Mouse (Mus musculus) midbrain, embryonic 10.5 days (tissue): ENCODE data around the gene Acsl1. TPM values are rescaled to one million over a fixed set of nuclear protein-coding genes. Genes with fewer than 3 reads are reported as not detected.
A peak's percentile ranks its signal among the peaks of the same experiment; 100 is the strongest.

Experiments used
- DNase-seq: peaks from one replicate; pipeline ENCODE4 v3.0.0-alpha.2; 2017; ENCODE audit warnings: low spot score
- H3K27ac ChIP-seq: fragments of 300-500 bp; sonication (generic); replicated peaks from 2 replicates; pipeline ENCODE4 v1.5.1; 2016; ENCODE audit warnings: mild to moderate bottlenecking
- H3K27me3 ChIP-seq: fragments of 300-500 bp; sonication (generic); 2 replicates; pipeline ENCODE4 v1.6.1; 2016; ENCODE audit warnings: low read depth, mild to moderate bottlenecking; ENCODE audit not compliant: poor library complexity, severe bottlenecking
- H3K36me3 ChIP-seq: fragments of 300-500 bp; sonication (generic); 2 replicates; pipeline ENCODE4 v1.6.1; 2016; ENCODE audit warnings: mild to moderate bottlenecking, moderate library complexity
- H3K4me1 ChIP-seq: fragments of 300-500 bp; sonication (generic); 2 replicates; pipeline ENCODE4 v1.6.1; 2016
- H3K4me3 ChIP-seq: fragments of 300-500 bp; sonication (generic); 2 replicates; pipeline ENCODE4 v1.5.1; 2016; ENCODE audit warnings: mild to moderate bottlenecking, moderate library complexity
- H3K9me3 ChIP-seq: fragments of 300-500 bp; sonication (generic); replicated peaks from 2 replicates; pipeline ENCODE4 v1.6.1; 2016; ENCODE audit warnings: mild to moderate bottlenecking
- WGBS: fragments of 180-500 bp; shearing (Covaris S2); methylation state at CpG from one replicate; pipeline ENCODE4 v1.1.7; 2016; 5-methylcytosine and 5-hydroxymethylcytosine counted together
- polyA plus RNA-seq: library from polyadenylated mRNA; unstranded; fragments of >200 nt; fragmentation: Nextera tagmentation; extraction: Ambion mirVana; gene quantifications from 2 replicates; pipeline ENCODE4 v1.2.1, GENCODE M21; 2016

Acsl1 gene
- polyA plus RNA-seq, 1 experiment from 2014 or later, result 6.8 TPM

DNA sequence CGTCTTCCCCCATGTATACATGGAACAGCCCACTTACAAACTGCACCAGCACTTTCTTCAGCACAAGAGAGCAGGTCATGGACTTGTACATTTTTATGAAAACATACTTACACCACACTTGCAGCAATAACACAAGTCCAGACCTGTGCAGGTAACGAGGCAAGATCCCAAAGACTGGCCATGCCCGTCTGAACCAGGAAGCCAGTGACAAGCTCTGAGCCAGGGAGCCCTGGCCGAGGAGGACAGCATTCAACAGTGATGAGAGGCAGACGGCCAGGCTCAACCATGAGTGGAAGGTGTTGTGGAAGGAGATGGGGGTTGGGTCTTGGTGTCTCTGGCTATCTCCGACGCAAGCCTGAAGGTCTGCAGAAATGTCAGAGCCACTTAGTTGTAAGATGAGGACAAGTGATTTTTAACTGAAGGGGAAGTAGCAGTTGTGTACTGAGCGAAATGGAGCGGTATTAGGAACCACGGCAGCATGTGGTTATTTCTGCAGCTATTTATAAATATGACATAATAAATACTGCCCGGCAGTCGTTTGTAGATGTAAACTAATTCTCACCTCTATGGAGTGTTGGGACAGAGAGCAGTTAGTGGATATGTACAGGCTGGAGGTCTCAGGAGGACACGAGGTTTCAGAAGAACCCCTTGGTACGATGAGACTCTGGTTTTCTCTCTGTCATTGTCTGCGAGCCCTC, 26.6 kb downstream of the Acsl1 start:
- WGBS, result 88% methylated on average over 15 of the region's 15 CpGs
- Histone ChIP-seq H3K27ac (no peak overlapping the region), H3K9me3 (no peaks in the 10 kb centered on the region), H3K36me3 (no peaks in the 10 kb centered on the region), H3K4me1 (peaks cover 10% of the 10 kb centered on the region), H3K4me3 (no peak overlapping the region), H3K27me3 (peaks cover 11% of the 10 kb centered on the region; the same call in 1 of the 2 replicates)
- DNase-seq, result no peak

DNA sequence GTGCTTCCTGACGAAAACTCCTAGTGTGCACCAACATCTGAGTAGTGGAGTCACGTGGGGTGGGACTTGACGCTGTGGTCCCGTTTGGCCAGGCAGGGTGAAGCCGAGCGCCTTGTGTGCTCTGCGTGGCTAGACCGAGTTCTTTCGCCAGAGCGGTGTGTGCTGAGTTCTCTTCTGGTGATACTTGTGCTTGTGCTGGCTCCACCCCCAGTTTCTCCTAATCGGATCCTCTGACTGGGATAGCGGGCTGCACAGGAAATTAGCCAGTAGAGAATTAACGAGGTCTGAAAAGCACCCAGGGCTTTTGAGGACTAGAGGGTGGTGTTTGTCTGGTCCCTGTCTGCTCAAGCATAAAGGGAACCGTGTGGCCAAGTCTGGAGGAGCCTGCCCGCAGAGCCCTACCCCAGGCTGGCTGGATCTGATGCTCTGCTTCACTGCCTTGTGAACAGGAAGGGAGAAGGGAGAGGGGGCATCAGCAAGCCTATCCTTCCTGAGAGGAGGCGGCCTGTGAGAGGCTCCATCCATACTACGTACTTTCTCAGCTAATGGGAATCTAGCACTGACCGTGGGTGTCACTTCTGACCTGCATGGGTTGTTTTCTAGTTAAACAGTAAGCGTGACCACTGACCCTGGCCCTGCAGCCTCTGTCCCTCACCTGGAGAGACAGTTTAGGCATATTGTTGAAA, 28.7 kb downstream of the Acsl1 start:
- H3K27ac ChIP-seq, result peak overlapping the region; percentile 38; the same call in 1 of the 2 replicates

DNA sequence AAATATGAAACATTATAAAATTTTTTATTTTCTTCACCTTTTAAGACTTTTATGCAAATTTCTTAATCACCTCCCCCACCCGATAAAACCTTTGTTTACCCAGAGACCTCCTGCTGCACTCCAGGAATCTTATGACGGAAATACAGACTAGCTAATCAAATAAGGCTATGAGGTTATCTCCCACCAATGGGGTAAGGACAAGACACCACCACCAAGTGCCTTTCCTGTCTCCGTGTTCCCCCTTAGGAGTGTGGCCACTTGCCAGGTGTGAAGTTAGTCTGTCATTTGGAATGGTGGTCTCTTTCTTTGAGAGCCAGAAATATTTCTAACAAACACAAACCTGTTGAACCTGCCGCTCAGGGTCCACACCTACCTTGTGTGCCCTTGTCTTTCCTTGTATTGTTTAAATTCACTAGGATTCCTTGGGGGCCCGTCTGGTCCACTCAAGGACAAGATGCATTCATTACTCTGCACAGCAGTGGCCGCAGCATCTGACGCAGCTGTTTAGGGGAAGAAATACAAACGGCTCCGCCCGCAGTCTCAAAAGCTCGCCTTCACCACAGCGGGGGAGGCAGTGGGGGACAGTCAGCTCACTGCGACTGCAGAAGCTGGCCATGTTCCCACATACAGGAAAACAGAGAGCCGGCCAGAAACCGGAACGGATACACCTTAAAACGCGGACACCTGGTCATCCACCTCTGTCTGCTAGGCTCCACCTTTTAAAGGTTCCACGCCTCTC, 31.7 kb downstream of the Acsl1 start:
- H3K9me3 ChIP-seq, result no peaks in the 10 kb centered on the region
- H3K36me3 ChIP-seq, result no peaks in the 10 kb centered on the region
- H3K4me1 ChIP-seq, result peaks cover 18% of the 10 kb centered on the region
- peaks cover 11% of the 10 kb centered on the region; the same call in 1 of the 2 replicates for H3K27me3 ChIP-seq
- peak overlapping the region; percentile 41 for H3K4me3 ChIP-seq
- WGBS, result 19% methylated on average over 19 of the region's 19 CpGs
- no peak overlapping the region for H3K27ac ChIP-seq
- DNase-seq, result no peak

More for the DNA sequence above, 28.7 kb downstream of the Acsl1 start:
- peak overlapping the region; percentile 31; the same call in 1 of the 2 replicates for H3K4me3 ChIP-seq
- H3K27me3 ChIP-seq, result peaks cover 11% of the 10 kb centered on the region; the same call in 1 of the 2 replicates
- peaks cover 18% of the 10 kb centered on the region for H3K4me1 ChIP-seq
- no peaks in the 10 kb centered on the region for H3K36me3 ChIP-seq
- DNase-seq, result no peak
- 35% methylated on average over 19 of the region's 19 CpGs for WGBS
- no peaks in the 10 kb centered on the region for H3K9me3 ChIP-seq

GRCm38 (mm10) chr8:46503072-46503695, 32.3 kb downstream of the Acsl1 start:
- Histone ChIP-seq H3K27me3 (peaks cover 11% of the 10 kb centered on the region; the same call in 1 of the 2 replicates), H3K4me3 (peak overlapping the region; percentile 41; the same call in 1 of the 2 replicates), H3K9me3 (no peaks in the 10 kb centered on the region), H3K27ac (no peak overlapping the region), H3K4me1 (peaks cover 18% of the 10 kb centered on the region), H3K36me3 (no peaks in the 10 kb centered on the region)
- no peak for DNase-seq
- WGBS, result 82% methylated on average over 12 of the region's 12 CpGs

DNA sequence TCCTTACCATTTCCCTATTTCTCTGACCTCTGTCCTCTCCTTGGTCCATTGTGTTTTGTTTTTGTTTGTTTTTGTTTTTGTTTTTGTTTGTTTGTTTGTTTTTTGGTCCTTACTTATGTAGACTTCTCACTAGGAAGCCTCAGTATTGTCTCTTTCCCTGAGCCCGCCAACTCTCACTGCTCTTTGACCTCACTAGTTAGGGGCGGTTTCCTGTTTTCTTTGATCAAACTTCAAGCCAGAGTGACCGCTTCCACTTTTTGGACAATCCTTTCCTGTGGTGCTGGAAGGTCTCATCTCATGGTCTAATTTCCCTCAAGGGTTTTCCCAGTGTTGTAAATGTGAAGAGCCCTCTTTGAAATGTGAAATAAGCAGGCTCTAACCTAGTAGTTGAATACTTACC, 33.4 kb downstream of the Acsl1 start:
- no peaks in the 10 kb centered on the region for H3K36me3 ChIP-seq
- no peak overlapping the region for H3K4me3 ChIP-seq
- H3K27me3 ChIP-seq, result peaks cover 11% of the 10 kb centered on the region; the same call in 1 of the 2 replicates
- H3K27ac ChIP-seq, result no peak overlapping the region
- 64% methylated on average over 3 of the region's 3 CpGs for WGBS
- peaks cover 17% of the 10 kb centered on the region for H3K4me1 ChIP-seq
- no peak for DNase-seq
- no peaks in the 10 kb centered on the region for H3K9me3 ChIP-seq

GRCm38 (mm10) chr8:46508488-46509395, 37.9 kb downstream of the Acsl1 start:
- Histone ChIP-seq H3K27ac (no peak overlapping the region), H3K9me3 (no peaks in the 10 kb centered on the region), H3K4me1 (no peaks in the 10 kb centered on the region), H3K36me3 (no peaks in the 10 kb centered on the region), H3K27me3 (no peaks in the 10 kb centered on the region), H3K4me3 (no peak overlapping the region)
- no peak for DNase-seq
- WGBS, result 82% methylated on average over 14 of the region's 14 CpGs

DNA sequence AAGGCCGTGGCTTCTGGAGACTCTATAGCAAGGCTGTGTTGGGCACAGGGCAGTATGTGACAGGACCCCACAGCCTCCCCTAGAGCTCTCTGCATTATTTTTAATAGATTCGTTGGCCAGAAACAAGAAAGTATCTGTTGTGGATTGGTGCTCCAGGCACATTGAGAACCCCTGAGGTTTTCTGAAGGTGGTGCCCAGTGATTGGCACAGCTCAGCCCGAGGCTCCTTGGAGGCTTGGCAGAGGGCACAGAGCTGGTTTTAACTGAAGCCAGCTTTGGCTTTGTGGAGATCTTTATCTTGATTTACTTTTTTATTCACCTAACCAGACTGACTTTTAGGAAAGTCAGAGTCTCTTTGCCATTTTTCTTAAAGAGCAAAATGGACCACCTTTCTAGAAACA, 38.6 kb downstream of the Acsl1 start:
- no peaks in the 10 kb centered on the region for H3K4me1 ChIP-seq
- no peak overlapping the region for H3K27ac ChIP-seq
- H3K36me3 ChIP-seq, result no peaks in the 10 kb centered on the region
- no peaks in the 10 kb centered on the region for H3K9me3 ChIP-seq
- no peaks in the 10 kb centered on the region for H3K27me3 ChIP-seq
- 90% methylated on average over 3 of the region's 3 CpGs for WGBS
- no peak overlapping the region for H3K4me3 ChIP-seq
- DNase-seq, result no peak

GRCm38 (mm10) chr8:46511336-46511735, 40.5 kb downstream of the Acsl1 start:
- 81% methylated on average over 9 of the region's 9 CpGs for WGBS

GRCm38 (mm10) chr8:46512538-46512937, 41.7 kb downstream of the Acsl1 start:
- DNase-seq, result no peak
- Histone ChIP-seq H3K4me3 (no peak overlapping the region), H3K4me1 (no peaks in the 10 kb centered on the region), H3K27me3 (no peaks in the 10 kb centered on the region), H3K27ac (no peak overlapping the region), H3K36me3 (no peaks in the 10 kb centered on the region), H3K9me3 (no peaks in the 10 kb centered on the region)
- 80% methylated on average over 8 of the region's 8 CpGs for WGBS

More at GRCm38 (mm10) chr8:46511336-46511735, 40.5 kb downstream of the Acsl1 start:
- Histone ChIP-seq H3K36me3 (no peaks in the 10 kb centered on the region), H3K27me3 (no peaks in the 10 kb centered on the region), H3K27ac (no peak overlapping the region), H3K4me1 (no peaks in the 10 kb centered on the region), H3K9me3 (no peaks in the 10 kb centered on the region), H3K4me3 (no peak overlapping the region)
- DNase-seq, result no peak

DNA sequence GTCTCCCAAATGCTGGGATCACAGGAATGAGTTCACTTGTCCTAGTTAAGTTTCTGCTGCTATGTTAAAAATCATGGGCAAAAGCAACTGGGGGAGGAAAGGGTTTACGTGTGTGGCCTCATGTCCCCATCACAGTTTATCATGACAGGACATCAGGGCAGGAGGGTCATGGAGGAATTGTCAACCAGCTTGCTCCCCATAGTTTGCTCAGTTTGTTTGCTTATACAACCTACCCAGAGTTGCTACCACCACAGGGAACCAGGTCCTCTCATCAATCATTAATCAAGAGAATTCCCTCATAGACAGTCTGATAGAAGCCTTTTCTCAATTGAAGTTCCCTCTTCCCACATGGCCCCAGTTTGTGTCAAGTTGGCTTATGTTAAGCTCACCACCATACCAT, 43.2 kb downstream of the Acsl1 start:
- DNase-seq, result no peak
- no peak overlapping the region for H3K4me3 ChIP-seq
- H3K27me3 ChIP-seq, result no peaks in the 10 kb centered on the region
- no peaks in the 10 kb centered on the region for H3K4me1 ChIP-seq
- no peak overlapping the region for H3K27ac ChIP-seq
- H3K9me3 ChIP-seq, result no peaks in the 10 kb centered on the region
- no peaks in the 10 kb centered on the region for H3K36me3 ChIP-seq
- 97% methylated on average over 1 of the region's 1 CpGs for WGBS

DNA sequence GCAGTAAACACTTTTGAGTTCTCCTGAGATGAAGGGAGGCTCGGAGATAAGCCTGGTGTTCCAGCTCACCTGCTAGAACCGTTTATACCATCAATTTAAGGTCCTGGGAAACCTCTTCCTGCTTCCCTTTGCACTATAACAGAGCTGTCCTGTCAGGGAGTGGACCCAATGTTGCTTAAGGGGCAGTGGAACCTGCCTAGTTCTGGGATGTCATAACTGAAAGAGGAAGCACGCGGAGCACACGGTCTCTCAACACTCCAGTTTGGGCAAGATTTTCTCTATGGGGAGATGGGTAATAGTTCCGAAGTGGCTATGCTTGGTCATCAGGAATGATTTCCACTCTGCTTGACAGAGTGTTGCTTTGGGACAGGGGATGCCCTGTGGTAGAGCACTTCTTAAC, 49.8 kb downstream of the Acsl1 start:
- Histone ChIP-seq H3K27me3 (no peaks in the 10 kb centered on the region), H3K27ac (no peak overlapping the region), H3K36me3 (no peaks in the 10 kb centered on the region), H3K4me1 (no peaks in the 10 kb centered on the region), H3K9me3 (no peaks in the 10 kb centered on the region), H3K4me3 (no peak overlapping the region)
- WGBS, result 91% methylated on average over 6 of the region's 6 CpGs
- DNase-seq, result no peak
